Mouse (Mus musculus) limb, embryonic 13.5 days (tissue): ENCODE measurements at regions not wholly inside any gene's neighbourhood (a gene's known extent, or its start where the extent isn't known, plus 50 kb on each side); places are given as distances from the start of the nearest gene placed in this dataset.

Experiments
- ATAC-seq: fragments of 200-750 bp; cut with Nextera tagmentation; 2 replicates; pipeline ENCODE4 v1.8.0; 2017; ENCODE audit warnings: low read depth, moderate number of reproducible peaks, moderate TSS enrichment; ENCODE audit not compliant: low FRiP score
- H3K27ac ChIP-seq: fragments of 300-500 bp; sonication (generic); 2 replicates; pipeline ENCODE4 v1.5.1; 2015; ENCODE audit warnings: inconsistent platforms, mild to moderate bottlenecking, moderate library complexity
- H3K27me3 ChIP-seq: fragments of 300-500 bp; sonication (generic); 2 replicates; pipeline ENCODE4 v1.6.1; 2015; ENCODE audit warnings: mild to moderate bottlenecking, inconsistent platforms
- H3K36me3 ChIP-seq: fragments of 300-500 bp; sonication (generic); 2 replicates; pipeline ENCODE4 v1.6.1; 2015; ENCODE audit warnings: inconsistent platforms, mild to moderate bottlenecking, moderate library complexity
- H3K4me1 ChIP-seq: fragments of 300-500 bp; sonication (generic); 2 replicates; pipeline ENCODE4 v1.6.1; 2015; ENCODE audit warnings: inconsistent platforms
- H3K4me2 ChIP-seq: fragments of 300-500 bp; sonication (generic); replicated peaks from 2 replicates; pipeline ENCODE4 v1.6.1; 2015; ENCODE audit warnings: inconsistent platforms, mild to moderate bottlenecking, moderate library complexity
- H3K4me3 ChIP-seq: fragments of 300-500 bp; sonication (generic); 2 replicates; pipeline ENCODE4 v1.5.1; 2015; ENCODE audit warnings: moderate library complexity, mild to moderate bottlenecking, inconsistent platforms
- H3K9ac ChIP-seq: fragments of 300-500 bp; sonication (generic); 2 replicates; pipeline ENCODE4 v1.6.1; 2015; ENCODE audit warnings: mild to moderate bottlenecking, inconsistent platforms
- H3K9me3 ChIP-seq: fragments of 300-500 bp; sonication (generic); 2 replicates; pipeline ENCODE4 v1.6.1; 2016; ENCODE audit warnings: inconsistent platforms
- WGBS: fragments of 180-500 bp; shearing (Covaris S2); methylation state at CpG from one replicate; pipeline ENCODE4 v1.1.7; 2015; 5-methylcytosine and 5-hydroxymethylcytosine counted together

GRCm38 (mm10) chr10:104489301-104489700, 295.5 kb downstream of the Gm4340 start:
- 82% methylated on average over 4 of the region's 4 CpGs for WGBS

GRCm38 (mm10) chr10:104490943-104491631, 297.2 kb downstream of the Gm4340 start:
- no peaks in the 10 kb centered on the region for H3K4me1 ChIP-seq
- H3K4me2 ChIP-seq = no peak overlapping the region
- WGBS = 59% methylated on average over 2 of the region's 2 CpGs
- no peaks in the 10 kb centered on the region for H3K27me3 ChIP-seq
- no peak for ATAC-seq
- no peak overlapping the region for H3K27ac ChIP-seq
- H3K4me3 ChIP-seq = no peak overlapping the region
- H3K36me3 ChIP-seq = no peaks in the 10 kb centered on the region
- H3K9ac ChIP-seq = no peak overlapping the region
- H3K9me3 ChIP-seq = no peaks in the 10 kb centered on the region

More at GRCm38 (mm10) chr10:104489301-104489700, 295.5 kb downstream of the Gm4340 start:
- H3K36me3 ChIP-seq = no peaks in the 10 kb centered on the region
- no peaks in the 10 kb centered on the region for H3K4me1 ChIP-seq
- ATAC-seq = no peak
- no peak overlapping the region for H3K27ac ChIP-seq
- H3K4me2 ChIP-seq = no peak overlapping the region
- no peak overlapping the region for H3K4me3 ChIP-seq
- no peak overlapping the region for H3K9ac ChIP-seq
- H3K27me3 ChIP-seq = no peaks in the 10 kb centered on the region
- no peaks in the 10 kb centered on the region for H3K9me3 ChIP-seq
